Mouse (Mus musculus) liver, embryonic 13.5 days (tissue): ENCODE data around the gene Pank4. TPM values are rescaled to one million over a fixed set of nuclear protein-coding genes. Genes with fewer than 3 reads are reported as not detected.

ENCODE experiments used
- ATAC-seq: fragments of 200-750 bp; cut with Nextera tagmentation; 2 replicates; pipeline ENCODE4 v1.8.0; 2017; ENCODE audit warnings: low read depth, mild to moderate bottlenecking, moderate number of reproducible peaks, moderate library complexity
- DNase-seq: peaks from one replicate; pipeline ENCODE4 v3.0.0; 2022
- H3K27ac ChIP-seq: fragments of 300-500 bp; sonication (generic); 2 replicates; pipeline ENCODE4 v1.5.1; 2015; ENCODE audit warnings: moderate library complexity, mild to moderate bottlenecking, inconsistent platforms
- H3K27me3 ChIP-seq: fragments of 300-500 bp; sonication (generic); 2 replicates; pipeline ENCODE4 v1.6.1; 2015; ENCODE audit warnings: mild to moderate bottlenecking, inconsistent platforms
- H3K36me3 ChIP-seq: fragments of 300-500 bp; sonication (generic); 2 replicates; pipeline ENCODE4 v1.6.1; 2015; ENCODE audit warnings: mild to moderate bottlenecking, inconsistent platforms
- H3K4me1 ChIP-seq: fragments of 300-500 bp; sonication (generic); replicated peaks from 2 replicates; pipeline ENCODE4 v1.6.1; 2015; ENCODE audit warnings: inconsistent platforms
- H3K4me2 ChIP-seq: fragments of 300-500 bp; sonication (generic); 2 replicates; pipeline ENCODE4 v1.6.1; 2015; ENCODE audit warnings: inconsistent platforms, mild to moderate bottlenecking, moderate library complexity
- H3K4me3 ChIP-seq: fragments of 300-500 bp; sonication (generic); replicated peaks from 2 replicates; pipeline ENCODE4 v1.5.1; 2015; ENCODE audit warnings: mild to moderate bottlenecking, inconsistent platforms
- H3K9ac ChIP-seq: fragments of 300-500 bp; sonication (generic); 2 replicates; pipeline ENCODE4 v1.6.1; 2015; ENCODE audit warnings: mild to moderate bottlenecking, inconsistent platforms
- H3K9me3 ChIP-seq: fragments of 300-500 bp; sonication (generic); replicated peaks from 2 replicates; pipeline ENCODE4 v1.6.1; 2016; ENCODE audit warnings: inconsistent platforms
- WGBS: fragments of 180-500 bp; shearing (Covaris S2); methylation state at CpG from one replicate; pipeline ENCODE4 v1.1.7; 2015; ENCODE audit not compliant: insufficient replicate concordance; 5-methylcytosine and 5-hydroxymethylcytosine counted together
- polyA plus RNA-seq: library from polyadenylated mRNA; unstranded; fragments of >200 nt; fragmentation: Nextera tagmentation; extraction: Ambion mirVana; gene quantifications from 2 replicates; pipeline ENCODE4 v1.2.1, GENCODE M21; 2015

Gene Pank4
- polyA plus RNA-seq, 1 experiment from 2014 or later = 23.9 TPM

GRCm38 (mm10) chr4:154943323-154944039, 20.4 kb upstream of the Pank4 start:
- Histone ChIP-seq H3K4me1 (peaks cover 18% of the 10 kb centered on the region), H3K9me3 (no peaks in the 10 kb centered on the region), H3K36me3 (no peaks in the 10 kb centered on the region), H3K27me3 (peaks cover 41% of the 10 kb centered on the region), H3K27ac (peak overlapping the region; percentile 69), H3K4me2 (no peak overlapping the region), H3K9ac (peak overlapping the region; percentile 14), H3K4me3 (no peak overlapping the region)
- 72% methylated on average over 6 of the region's 6 CpGs for WGBS
- no peak for DNase-seq
- no peak for ATAC-seq

- ATAC-seq = peak; percentile 87
- Histone ChIP-seq H3K27me3 (peaks cover 44% of the 10 kb centered on the region), H3K4me3 (no peak overlapping the region), H3K4me2 (no peak overlapping the region), H3K36me3 (no peaks in the 10 kb centered on the region), H3K4me1 (peaks cover 18% of the 10 kb centered on the region), H3K27ac (peak overlapping the region; percentile 69), H3K9ac (peak overlapping the region; percentile 14; the same call in 1 of the 2 replicates), H3K9me3 (no peaks in the 10 kb centered on the region)
- 15% methylated on average over 2 of the region's 2 CpGs for WGBS
- peak; percentile 77 for DNase-seq
Observed at GRCm38 (mm10) chr4:154944121-154944590, 19.8 kb upstream of the Pank4 start.

- Histone ChIP-seq H3K4me2 (peak overlapping the region; percentile 40; the same call in 1 of the 2 replicates), H3K4me1 (peaks cover 18% of the 10 kb centered on the region), H3K4me3 (no peak overlapping the region), H3K27me3 (peaks cover 55% of the 10 kb centered on the region), H3K36me3 (no peaks in the 10 kb centered on the region), H3K27ac (no peak overlapping the region), H3K9ac (peak overlapping the region; percentile 46), H3K9me3 (no peaks in the 10 kb centered on the region)
- ATAC-seq (peak; percentile 64), DNase-seq (no peak)
- 4% methylated on average over 8 of the region's 8 CpGs for WGBS
Observed at GRCm38 (mm10) chr4:154946319-154946718, 17.6 kb upstream of the Pank4 start.

GRCm38 (mm10) chr4:154948066-154948939, 15.6 kb upstream of the Pank4 start:
- Histone ChIP-seq H3K4me2 (no peak overlapping the region), H3K9ac (no peak overlapping the region), H3K27ac (no peak overlapping the region), H3K4me3 (no peak overlapping the region), H3K4me1 (peaks cover 18% of the 10 kb centered on the region), H3K36me3 (no peaks in the 10 kb centered on the region), H3K9me3 (no peaks in the 10 kb centered on the region), H3K27me3 (peaks cover 69% of the 10 kb centered on the region)
- DNase-seq (no peak), ATAC-seq (no peak)
- 33% methylated on average over 14 of the region's 14 CpGs for WGBS

- H3K4me2 ChIP-seq = no peak overlapping the region
- no peaks in the 10 kb centered on the region for H3K9me3 ChIP-seq
- 61% methylated on average over 6 of the region's 6 CpGs for WGBS
- no peak overlapping the region for H3K4me3 ChIP-seq
- peaks cover 77% of the 10 kb centered on the region for H3K27me3 ChIP-seq
- H3K4me1 ChIP-seq = peaks cover 10% of the 10 kb centered on the region
- no peak overlapping the region for H3K9ac ChIP-seq
- no peaks in the 10 kb centered on the region for H3K36me3 ChIP-seq
- DNase-seq (no peak), ATAC-seq (no peak)
- H3K27ac ChIP-seq = no peak overlapping the region
Observed at GRCm38 (mm10) chr4:154948940-154949588, 14.9 kb upstream of the Pank4 start.

GRCm38 (mm10) chr4:154949589-154949982, 14.3 kb upstream of the Pank4 start:
- no peak overlapping the region for H3K27ac ChIP-seq
- no peak overlapping the region for H3K4me3 ChIP-seq
- peaks cover 9% of the 10 kb centered on the region; the same call in 1 of the 2 replicates for H3K4me1 ChIP-seq
- no peak overlapping the region for H3K4me2 ChIP-seq
- H3K9me3 ChIP-seq = no peaks in the 10 kb centered on the region
- WGBS = 20% methylated on average over 16 of the region's 16 CpGs
- no peak for ATAC-seq
- peaks cover 82% of the 10 kb centered on the region for H3K27me3 ChIP-seq
- H3K9ac ChIP-seq = no peak overlapping the region
- H3K36me3 ChIP-seq = no peaks in the 10 kb centered on the region
- DNase-seq = no peak

- no peak for DNase-seq
- H3K9ac ChIP-seq = no peak overlapping the region
- WGBS = 6% methylated on average over 26 of the region's 26 CpGs
Observed at GRCm38 (mm10) chr4:154952461-154953241, 11.3 kb upstream of the Pank4 start.

GRCm38 (mm10) chr4:154956604-154957003, 7.3 kb upstream of the Pank4 start:
- Histone ChIP-seq H3K27ac (no peak overlapping the region), H3K9ac (no peak overlapping the region)

More at GRCm38 (mm10) chr4:154952461-154953241, 11.3 kb upstream of the Pank4 start:
- ATAC-seq = no peak
- Histone ChIP-seq H3K36me3 (no peaks in the 10 kb centered on the region), H3K9me3 (no peaks in the 10 kb centered on the region), H3K27me3 (peaks cover 96% of the 10 kb centered on the region), H3K4me1 (no peaks in the 10 kb centered on the region), H3K4me2 (no peak overlapping the region), H3K27ac (no peak overlapping the region), H3K4me3 (no peak overlapping the region)

GRCm38 (mm10) chr4:154957289-154957993, 6.5 kb upstream of the Pank4 start:
- peaks cover 26% of the 10 kb centered on the region for H3K4me1 ChIP-seq

More at GRCm38 (mm10) chr4:154956604-154957003, 7.3 kb upstream of the Pank4 start:
- DNase-seq (no peak), ATAC-seq (no peak)
- no peaks in the 10 kb centered on the region for H3K36me3 ChIP-seq
- peaks cover 100% of the 10 kb centered on the region for H3K27me3 ChIP-seq
- no peak overlapping the region for H3K4me2 ChIP-seq
- no peaks in the 10 kb centered on the region for H3K9me3 ChIP-seq
- 28% methylated on average over 9 of the region's 9 CpGs for WGBS
- peaks cover 22% of the 10 kb centered on the region for H3K4me1 ChIP-seq
- H3K4me3 ChIP-seq = no peak overlapping the region

GRCm38 (mm10) chr4:154958171-154958570, 5.8 kb upstream of the Pank4 start:
- Histone ChIP-seq H3K27ac (no peak overlapping the region), H3K27me3 (peaks cover 100% of the 10 kb centered on the region), H3K36me3 (no peaks in the 10 kb centered on the region), H3K9me3 (no peaks in the 10 kb centered on the region), H3K4me1 (peaks cover 31% of the 10 kb centered on the region), H3K4me2 (peak overlapping the region; percentile 24), H3K9ac (no peak overlapping the region), H3K4me3 (no peak overlapping the region; the same call in 1 of the 2 replicates)
- no peak for DNase-seq
- WGBS = 4% methylated on average over 15 of the region's 15 CpGs
- ATAC-seq = no peak

More at GRCm38 (mm10) chr4:154957289-154957993, 6.5 kb upstream of the Pank4 start:
- peaks cover 100% of the 10 kb centered on the region for H3K27me3 ChIP-seq
- no peak overlapping the region for H3K4me3 ChIP-seq
- no peak for DNase-seq
- no peak overlapping the region for H3K4me2 ChIP-seq
- no peak overlapping the region for H3K9ac ChIP-seq
- 47% methylated on average over 13 of the region's 13 CpGs for WGBS
- no peaks in the 10 kb centered on the region for H3K36me3 ChIP-seq
- no peaks in the 10 kb centered on the region for H3K9me3 ChIP-seq
- no peak overlapping the region for H3K27ac ChIP-seq
- no peak for ATAC-seq
